ENCODE assay signal across 7 mouse cellular contexts in genomic region chr2:33402236-33402635, GRCm38 (mm10). TPM values are rescaled to one million over a fixed set of nuclear protein-coding genes. Genes with fewer than 3 reads are reported as not detected.
DNase-seq lines count a peak whose midpoint lies in the region; ATAC-seq and TF ChIP-seq lines count a peak whose summit lies in the region.

No protein-coding gene starts in this region.

- 43% methylated on average over 7 of the region's 7 CpGs for WGBS in small intestine, adult 2 months

- peak; percentile 64; the same call in 1 of the 2 replicates for TF ChIP-seq CTCF in small intestine, adult 2 months (IDR thresholded peaks at IDR 0.05; ENCODE audit: extremely low read depth, insufficient read length, insufficient replicate concordance, low read depth, low read length)

- no peaks in the 10 kb centered on the region for H3K4me1 ChIP-seq in small intestine, adult 2 months (ENCODE audit: control insufficient read depth, insufficient read depth, insufficient read length, low read length)

- H3K4me3 ChIP-seq in small intestine, adult 2 months (ENCODE audit: low read depth, low read length): no peak overlapping the region

- TF ChIP-seq POLR2A in small intestine, adult 2 months (IDR thresholded peaks at IDR 0.05; ENCODE audit: low read depth, low read length): no peak

- ATAC-seq in granulocyte monocyte progenitor cell, adult 5-6 weeks (replicated peaks; ENCODE audit: poor library complexity, severe bottlenecking): peak; percentile 48

- no peaks in the 10 kb centered on the region for H3K27me3 ChIP-seq in small intestine, adult 2 months (ENCODE audit: control insufficient read depth, insufficient read depth, low read length)

- no peak overlapping the region for H3K27ac ChIP-seq in small intestine, adult 2 months (ENCODE audit: insufficient read depth, low read depth, low read length)

- 0 out of 2 replicates have a peak, but pooled peaks cover 1% of the 10 kb centered on the region for H3K36me3 ChIP-seq in small intestine, adult 2 months (ENCODE audit: control insufficient read depth, insufficient read depth, low read length)

- peak; percentile 20 for DNase-seq in CD8-positive naive resting alpha-beta T cell, adult 2 months (ENCODE audit: low read depth in 2 of 2, low spot score in 2 of 2)
- DNase-seq in NIH3T3 (ENCODE audit: low read depth): peak; percentile 86
- DNase-seq in cerebellum, postnatal 25 days: peak; percentile 75 to 85
- DNase-seq in layer of hippocampus, adult 18-20 months (ENCODE audit: low spot score in 2 of 2): peak; percentile 51 to 78
- peak; percentile 84 for DNase-seq in lung, postnatal 10 days

RNA-seq across cellular contexts. Expression of gene Zbtb34, which starts 28.9 kb away (rescaled TPM):
- total RNA-seq in granulocyte monocyte progenitor cell, adult 5-6 weeks (2014; fragmentation: Nextera tagmentation): 23.7 and 32.0 TPM in 2 replicates
- 8.6 and 20.6 TPM in 2 replicates for total RNA-seq in granulocyte monocyte progenitor cell, adult 5-6 weeks (2017)
- total RNA-seq in layer of hippocampus, adult 18-20 months (2021): 10 to 100 TPM; 12.0 to 14.2 TPM
- 3.6 and 4.2 TPM in 2 replicates for polyA plus RNA-seq in small intestine, adult 2 months (2012; rRNA removed)

RNA-seq across cellular contexts. Expression of gene Ralgps1, which starts 30.9 kb away (rescaled TPM):
- total RNA-seq in granulocyte monocyte progenitor cell, adult 5-6 weeks (2014; fragmentation: Nextera tagmentation): 3.5 and 3.7 TPM in 2 replicates
- 0.15 and 0.60 TPM in 2 replicates for total RNA-seq in granulocyte monocyte progenitor cell, adult 5-6 weeks (2017)
- total RNA-seq in layer of hippocampus, adult 18-20 months (2021): 10 to 100 TPM; 60.3 to 62.4 TPM
- polyA plus RNA-seq in small intestine, adult 2 months (2012; rRNA removed): 4.5 and 9.5 TPM in 2 replicates

Comparison
In these comparisons a context has a peak if more than half of its experiments do, and no peak if none do; other contexts are left out.
1. DNase-seq: peak in every context shown above with its lines; median percentile 86 in NIH3T3; 84 in lung, postnatal 10 days; 80 in cerebellum, postnatal 25 days; 64 in layer of hippocampus, adult 18-20 months; 20 in CD8-positive naive resting alpha-beta T cell, adult 2 months.
2. RNA of gene Ralgps1, which starts 30.9 kb away (total RNA-seq): 60.3 to 62.4 TPM in layer of hippocampus, adult 18-20 months; 0.15 to 3.7 TPM in granulocyte monocyte progenitor cell, adult 5-6 weeks; every median in the first group is over 10 times any median in the second.